ENCODE assay signal across 7 mouse cellular contexts in the genomic region with DNA sequence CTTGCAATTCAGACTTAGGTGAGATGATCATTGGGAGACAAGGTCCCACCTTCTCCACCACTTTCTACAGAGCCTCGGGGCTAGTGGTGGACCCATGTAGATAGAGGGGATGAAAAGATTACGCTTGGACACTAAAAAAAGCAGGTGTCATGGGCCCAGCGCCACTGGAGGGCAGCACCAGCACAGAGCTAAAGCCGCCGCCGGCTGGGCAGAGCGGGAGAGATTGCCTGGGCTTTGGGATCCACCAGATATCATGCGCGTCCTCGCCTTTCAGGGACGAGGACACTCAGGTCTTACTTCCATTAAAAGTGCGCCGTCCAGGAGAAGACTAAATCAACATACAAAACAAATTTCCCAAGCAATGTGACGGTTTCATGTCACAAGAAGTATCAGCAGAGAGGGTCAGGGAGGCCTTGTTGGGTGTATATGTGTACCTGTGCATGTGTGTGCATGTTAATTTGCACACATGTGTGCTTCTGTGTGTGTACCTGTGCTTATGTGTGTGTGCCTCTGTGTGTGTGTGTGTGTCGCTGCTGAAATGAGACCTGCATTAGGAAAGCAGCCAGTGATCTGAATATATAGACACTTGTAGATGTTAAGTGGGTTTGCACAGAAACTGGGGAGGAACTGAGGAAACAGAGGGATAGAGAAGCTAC. TPM values are rescaled to one million over a fixed set of nuclear protein-coding genes. Genes with fewer than 3 reads are reported as not detected.
DNase-seq lines count a peak whose midpoint lies in the region; ATAC-seq and TF ChIP-seq lines count a peak whose summit lies in the region.

No protein-coding gene starts in this region.

- intact Hi-C loops in gastrocnemius, postnatal 14 days (cut with DNase I; ENCODE audit: low total_unique reads), result loop anchor here (5.0 to 10.0 kb wide), 2 partner anchors 119 to 327 kb away; no protein-coding TSS in a partner anchor

- DNase-seq in ZHBTc4 (ENCODE audit: low read depth, low spot score), result peak; percentile 73
- DNase-seq in cerebellum, postnatal 4 days (ENCODE audit: low spot score in 2 of 2), result peak; percentile 55 to 84
- peak; percentile 74 for DNase-seq in gastrocnemius, postnatal 14 days
- peak; percentile 78 for DNase-seq in limb, embryonic 10.5 days (ENCODE audit: low spot score)
- DNase-seq in spleen, adult 2 months (ENCODE audit: low read depth in 1 of 2, low spot score in 2 of 2), result peak in 1 of 2 experiments; percentile 52

- 10% methylated on average over 15 of the region's 15 CpGs for WGBS in intestine, embryonic 16.5 days
- WGBS in limb, embryonic 10.5 days, result 5% methylated on average over 15 of the region's 15 CpGs
- WGBS in midbrain, embryonic 13.5 days, result 6% methylated on average over 15 of the region's 15 CpGs
- WGBS in spleen, adult 2 months, result 12% methylated on average over 15 of the region's 15 CpGs

- H3K4me2 ChIP-seq in intestine, embryonic 16.5 days (ENCODE audit: low read depth, low read length), result peak overlapping the region; percentile 11; the same call in 1 of the 2 replicates
- peak overlapping the region; percentile 40 for H3K4me2 ChIP-seq in midbrain, embryonic 13.5 days (replicated peaks)

- peaks cover 19% of the 10 kb centered on the region for H3K27me3 ChIP-seq in intestine, embryonic 16.5 days (replicated peaks; ENCODE audit: control insufficient read depth, insufficient read depth, low read length)
- peaks cover 53% of the 10 kb centered on the region for H3K27me3 ChIP-seq in limb, embryonic 10.5 days (ENCODE audit: low read depth, poor library complexity, severe bottlenecking)
- peaks cover 33% of the 10 kb centered on the region for H3K27me3 ChIP-seq in midbrain, embryonic 13.5 days
- no peaks in the 10 kb centered on the region for H3K27me3 ChIP-seq in spleen, adult 2 months (ENCODE audit: control insufficient read depth, insufficient read depth, low read length)

- no peak for TF ChIP-seq POLR2A in spleen, adult 2 months (IDR thresholded peaks at IDR 0.05; ENCODE audit: low read depth, low read length)

- TF ChIP-seq CTCF in spleen, adult 2 months (IDR thresholded peaks at IDR 0.05; ENCODE audit: extremely low read depth, insufficient read depth, insufficient read length, insufficient replicate concordance), result peak; percentile 72; the same call in 1 of the 2 replicates

- no peaks in the 10 kb centered on the region for H3K9me3 ChIP-seq in intestine, embryonic 16.5 days (ENCODE audit: control insufficient read depth, low read length)
- no peaks in the 10 kb centered on the region for H3K9me3 ChIP-seq in limb, embryonic 10.5 days (replicated peaks)
- no peaks in the 10 kb centered on the region for H3K9me3 ChIP-seq in midbrain, embryonic 13.5 days

- no peak overlapping the region for H3K27ac ChIP-seq in intestine, embryonic 16.5 days (ENCODE audit: low read length)
- H3K27ac ChIP-seq in limb, embryonic 10.5 days, result no peak overlapping the region
- H3K27ac ChIP-seq in midbrain, embryonic 13.5 days, result no peak overlapping the region
- no peak overlapping the region for H3K27ac ChIP-seq in spleen, adult 2 months (ENCODE audit: insufficient read depth, low read length)

- H3K9ac ChIP-seq in intestine, embryonic 16.5 days (ENCODE audit: low read depth, low read length), result no peak overlapping the region
- peak overlapping the region; percentile 28; the same call in 1 of the 2 replicates for H3K9ac ChIP-seq in midbrain, embryonic 13.5 days (replicated peaks)

- 0 out of 2 replicates have a peak, but pooled peaks cover 9% of the 10 kb centered on the region for H3K4me1 ChIP-seq in intestine, embryonic 16.5 days (ENCODE audit: control insufficient read depth, insufficient read depth, low read length)
- peaks cover 8% of the 10 kb centered on the region; the same call in 1 of the 2 replicates for H3K4me1 ChIP-seq in limb, embryonic 10.5 days
- peaks cover 21% of the 10 kb centered on the region for H3K4me1 ChIP-seq in midbrain, embryonic 13.5 days (replicated peaks)
- H3K4me1 ChIP-seq in spleen, adult 2 months (ENCODE audit: control insufficient read depth, insufficient read depth, insufficient read length), result peaks cover 4% of the 10 kb centered on the region; the same call in 1 of the 2 replicates

- ATAC-seq in intestine, embryonic 16.5 days, result 0 out of 2 replicates have a peak, but pooled peaks have one; percentile 57
- ATAC-seq in midbrain, embryonic 13.5 days, result peak; percentile 66

- no peak overlapping the region for H3K4me3 ChIP-seq in intestine, embryonic 16.5 days (ENCODE audit: low read length)
- no peak overlapping the region for H3K4me3 ChIP-seq in limb, embryonic 10.5 days
- H3K4me3 ChIP-seq in midbrain, embryonic 13.5 days (replicated peaks), result no peak overlapping the region
- H3K4me3 ChIP-seq in spleen, adult 2 months (ENCODE audit: extremely low read depth, insufficient read depth, insufficient read length), result no peak overlapping the region

- H3K36me3 ChIP-seq in intestine, embryonic 16.5 days (ENCODE audit: control insufficient read depth, insufficient read depth, low read length), result no peaks in the 10 kb centered on the region
- no peaks in the 10 kb centered on the region for H3K36me3 ChIP-seq in limb, embryonic 10.5 days
- no peaks in the 10 kb centered on the region for H3K36me3 ChIP-seq in midbrain, embryonic 13.5 days
- no peaks in the 10 kb centered on the region for H3K36me3 ChIP-seq in spleen, adult 2 months (ENCODE audit: control insufficient read depth, insufficient read depth, low read length)

RNA-seq across cellular contexts. Expression of a gene that starts 25.4 kb away (rescaled TPM):
- 1 to 10 TPM; 4.4 to 6.4 TPM for total RNA-seq in gastrocnemius, postnatal 14 days (2021)
- 57.6 and 62.3 TPM in 2 replicates for polyA plus RNA-seq in intestine, embryonic 16.5 days (2015; fragmentation: Nextera tagmentation; extraction: Ambion mirVana)
- polyA plus RNA-seq in limb, embryonic 10.5 days (2016; fragmentation: Nextera tagmentation; extraction: Ambion mirVana), result 11.1 and 11.2 TPM in 2 replicates
- polyA plus RNA-seq in midbrain, embryonic 13.5 days (2015; fragmentation: Nextera tagmentation; extraction: Ambion mirVana), result 8.9 and 10.6 TPM in 2 replicates
- 63.3 and 86.6 TPM in 2 replicates for polyA plus RNA-seq in spleen, adult 2 months (2012; rRNA removed)

RNA-seq across cellular contexts. Expression of a gene that starts 51.9 kb away (rescaled TPM):
- 10 to 100 TPM; 22.7 to 27.3 TPM for total RNA-seq in gastrocnemius, postnatal 14 days (2021)
- polyA plus RNA-seq in intestine, embryonic 16.5 days (2015; fragmentation: Nextera tagmentation; extraction: Ambion mirVana), result 14.5 and 15.3 TPM in 2 replicates
- polyA plus RNA-seq in limb, embryonic 10.5 days (2016; fragmentation: Nextera tagmentation; extraction: Ambion mirVana), result 19.0 and 25.2 TPM in 2 replicates
- polyA plus RNA-seq in midbrain, embryonic 13.5 days (2015; fragmentation: Nextera tagmentation; extraction: Ambion mirVana), result 35.8 and 36.2 TPM in 2 replicates
- 8.4 and 9.4 TPM in 2 replicates for polyA plus RNA-seq in spleen, adult 2 months (2012; rRNA removed)
